Mouse (Mus musculus) intestine, embryonic 15.5 days (tissue): ENCODE data around the gene Dazap2. TPM values are rescaled to one million over a fixed set of nuclear protein-coding genes. Genes with fewer than 3 reads are reported as not detected.
A peak's percentile ranks its signal among the peaks of the same experiment; 100 is the strongest.

Experiments used
- ATAC-seq: fragments of 200-750 bp; cut with Nextera tagmentation; 2 replicates; pipeline ENCODE4 v1.8.0; 2017; ENCODE audit warnings: moderate TSS enrichment, moderate library complexity
- H3K27ac ChIP-seq: fragments of 300-500 bp; sonication (generic); 2 replicates; pipeline ENCODE4 v1.5.1; 2015; ENCODE audit warnings: mild to moderate bottlenecking, inconsistent platforms
- H3K27me3 ChIP-seq: fragments of 300-500 bp; sonication (generic); replicated peaks from 2 replicates; pipeline ENCODE4 v1.6.1; 2015; ENCODE audit warnings: inconsistent platforms
- H3K36me3 ChIP-seq: fragments of 300-500 bp; sonication (generic); 2 replicates; pipeline ENCODE4 v1.6.1; 2015; ENCODE audit warnings: inconsistent platforms
- H3K4me1 ChIP-seq: fragments of 300-500 bp; sonication (generic); replicated peaks from 2 replicates; pipeline ENCODE4 v1.6.1; 2015; ENCODE audit warnings: inconsistent platforms
- H3K4me2 ChIP-seq: fragments of 300-500 bp; sonication (generic); replicated peaks from 2 replicates; pipeline ENCODE4 v1.6.1; 2015; ENCODE audit warnings: mild to moderate bottlenecking, inconsistent platforms
- H3K4me3 ChIP-seq: fragments of 300-500 bp; sonication (generic); replicated peaks from 2 replicates; pipeline ENCODE4 v1.5.1; 2015; ENCODE audit warnings: inconsistent platforms
- H3K9ac ChIP-seq: fragments of 300-500 bp; sonication (generic); 2 replicates; pipeline ENCODE4 v1.6.1; 2015; ENCODE audit warnings: inconsistent platforms
- H3K9me3 ChIP-seq: fragments of 300-500 bp; sonication (generic); 2 replicates; pipeline ENCODE4 v1.6.1; 2016; ENCODE audit warnings: inconsistent platforms
- WGBS: fragments of 180-500 bp; shearing (Covaris S2); methylation state at CpG from one replicate; pipeline ENCODE4 v1.1.7; 2015; 5-methylcytosine and 5-hydroxymethylcytosine counted together
- polyA plus RNA-seq: library from polyadenylated mRNA; unstranded; fragments of >200 nt; fragmentation: Nextera tagmentation; extraction: Ambion mirVana; gene quantifications from 2 replicates; pipeline ENCODE4 v1.2.1, GENCODE M21; 2015

Dazap2 gene
- polyA plus RNA-seq, 1 experiment from 2014 or later: 263 TPM

DNA sequence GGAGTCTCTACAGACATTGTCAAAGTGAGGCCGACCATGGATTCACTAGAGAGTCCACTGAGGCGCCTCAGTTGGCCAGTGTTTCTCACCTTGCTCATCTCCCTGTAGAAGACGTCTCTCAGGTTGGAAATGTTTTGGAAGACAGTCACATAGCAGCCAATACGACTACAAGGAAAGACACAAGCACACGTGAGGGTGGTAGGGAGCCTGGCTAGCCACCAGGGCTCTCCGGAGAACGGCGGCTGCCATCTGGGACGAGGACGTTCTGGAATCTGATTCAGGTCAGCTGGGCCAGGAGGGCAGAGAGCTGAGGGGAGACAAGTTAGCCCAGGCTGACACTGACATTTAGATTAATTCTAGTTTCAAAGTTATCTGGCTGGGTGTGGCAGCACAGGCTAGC, 35.0 kb downstream of the Dazap2 start:
- no peak for ATAC-seq
- Histone ChIP-seq H3K4me1 (0 out of 2 replicates have a peak, but pooled peaks cover 2% of the 10 kb centered on the region), H3K9ac (no peak overlapping the region), H3K4me2 (no peak overlapping the region), H3K27ac (no peak overlapping the region), H3K27me3 (no peaks in the 10 kb centered on the region), H3K36me3 (no peaks in the 10 kb centered on the region), H3K4me3 (no peak overlapping the region), H3K9me3 (no peaks in the 10 kb centered on the region)
- 84% methylated on average over 10 of the region's 10 CpGs for WGBS

DNA sequence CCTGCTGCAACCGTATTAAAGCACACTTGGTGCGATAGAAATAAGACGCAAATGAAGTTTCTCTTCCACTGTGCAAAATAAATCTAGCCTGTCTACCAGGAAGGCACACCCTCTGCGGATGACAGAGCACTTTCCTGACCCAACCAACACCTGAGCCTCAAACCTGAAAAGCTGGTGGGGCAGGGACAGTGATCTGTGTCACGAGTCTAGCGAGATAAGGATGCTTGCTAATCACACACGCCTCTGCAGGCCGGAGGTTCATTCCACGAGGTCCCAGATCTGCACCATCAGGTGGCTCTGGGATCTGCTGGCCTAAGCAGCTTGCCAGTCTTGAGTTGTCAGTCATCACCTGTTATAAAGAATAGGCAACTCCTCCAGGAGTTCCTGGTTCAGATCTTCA, 36.5 kb downstream of the Dazap2 start:
- Histone ChIP-seq H3K4me1 (0 out of 2 replicates have a peak, but pooled peaks cover 2% of the 10 kb centered on the region), H3K4me3 (no peak overlapping the region), H3K27ac (peak overlapping the region; percentile 17; the same call in 1 of the 2 replicates), H3K36me3 (no peaks in the 10 kb centered on the region), H3K9me3 (no peaks in the 10 kb centered on the region), H3K4me2 (peak overlapping the region; percentile 20; the same call in 1 of the 2 replicates), H3K9ac (no peak overlapping the region), H3K27me3 (no peaks in the 10 kb centered on the region)
- 55% methylated on average over 9 of the region's 9 CpGs for WGBS
- ATAC-seq: peak; percentile 92

DNA sequence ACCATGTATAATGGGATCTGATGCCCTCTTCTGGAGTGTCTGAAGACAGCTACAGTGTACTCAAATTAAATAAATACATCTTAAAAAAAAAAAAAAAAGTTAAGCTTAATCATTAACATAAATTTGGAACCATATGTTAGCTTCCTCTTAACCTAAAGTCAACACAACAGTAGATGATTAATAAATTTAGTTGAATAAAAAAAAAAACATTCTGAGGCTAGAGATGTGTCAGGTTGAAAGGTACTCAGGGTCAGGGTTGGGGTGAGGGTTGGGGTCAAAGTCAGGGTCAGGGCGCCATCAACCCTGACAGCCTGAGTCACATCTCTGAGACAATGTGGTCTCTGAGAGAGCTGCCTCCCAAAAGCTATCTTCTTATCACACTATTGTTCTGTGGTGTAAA, 39.1 kb downstream of the Dazap2 start:
- no peaks in the 10 kb centered on the region for H3K9me3 ChIP-seq
- ATAC-seq: no peak
- H3K4me2 ChIP-seq: no peak overlapping the region
- 84% methylated on average over 1 of the region's 1 CpGs for WGBS
- H3K27ac ChIP-seq: no peak overlapping the region
- H3K27me3 ChIP-seq: no peaks in the 10 kb centered on the region
- no peak overlapping the region for H3K4me3 ChIP-seq
- no peaks in the 10 kb centered on the region for H3K36me3 ChIP-seq
- H3K9ac ChIP-seq: no peak overlapping the region
- H3K4me1 ChIP-seq: 0 out of 2 replicates have a peak, but pooled peaks cover 2% of the 10 kb centered on the region

DNA sequence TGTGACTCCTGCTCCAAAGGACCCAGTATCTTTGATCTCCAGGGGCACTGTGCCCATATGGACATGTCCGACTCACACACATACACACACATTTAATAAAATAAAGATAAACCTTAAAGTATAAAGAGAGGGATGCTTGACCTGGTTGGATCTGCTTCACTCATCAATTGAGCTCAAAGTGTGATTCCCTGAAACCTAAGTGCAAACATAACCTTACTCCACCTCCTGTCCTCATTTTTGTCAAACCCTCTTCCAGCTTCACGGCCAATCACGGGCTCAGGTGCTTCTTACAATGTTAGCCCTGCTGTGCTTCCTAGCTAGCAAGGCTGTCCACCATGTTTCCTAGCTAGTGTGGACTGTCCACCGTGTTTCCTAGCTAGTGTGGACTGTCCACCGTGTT, 40.1 kb downstream of the Dazap2 start:
- WGBS: 81% methylated on average over 5 of the region's 5 CpGs
- Histone ChIP-seq H3K4me1 (0 out of 2 replicates have a peak, but pooled peaks cover 2% of the 10 kb centered on the region), H3K9ac (no peak overlapping the region), H3K27ac (no peak overlapping the region), H3K27me3 (no peaks in the 10 kb centered on the region), H3K36me3 (no peaks in the 10 kb centered on the region), H3K4me3 (no peak overlapping the region), H3K9me3 (no peaks in the 10 kb centered on the region), H3K4me2 (no peak overlapping the region)
- ATAC-seq: no peak

DNA sequence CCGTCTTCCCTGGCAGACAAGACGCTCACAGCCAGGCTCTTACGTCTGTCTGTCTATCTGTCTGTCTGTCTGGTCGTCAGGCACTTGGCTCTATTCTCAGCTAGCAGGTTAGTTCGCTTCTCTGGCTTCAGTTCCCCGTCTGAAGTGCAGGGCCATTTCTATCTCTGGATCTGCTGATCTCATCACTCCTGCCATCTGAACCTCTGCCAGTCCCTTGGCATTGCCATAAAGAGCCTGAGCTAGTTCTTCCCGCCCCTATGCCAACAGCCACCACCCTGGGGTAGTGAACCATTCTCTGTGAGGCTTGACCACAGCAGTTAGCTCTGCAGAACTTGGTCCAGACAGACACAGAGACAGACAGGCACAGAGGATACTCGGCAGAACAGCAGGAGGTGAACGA, 45.2 kb downstream of the Dazap2 start:
- WGBS: 87% methylated on average over 9 of the region's 9 CpGs

DNA sequence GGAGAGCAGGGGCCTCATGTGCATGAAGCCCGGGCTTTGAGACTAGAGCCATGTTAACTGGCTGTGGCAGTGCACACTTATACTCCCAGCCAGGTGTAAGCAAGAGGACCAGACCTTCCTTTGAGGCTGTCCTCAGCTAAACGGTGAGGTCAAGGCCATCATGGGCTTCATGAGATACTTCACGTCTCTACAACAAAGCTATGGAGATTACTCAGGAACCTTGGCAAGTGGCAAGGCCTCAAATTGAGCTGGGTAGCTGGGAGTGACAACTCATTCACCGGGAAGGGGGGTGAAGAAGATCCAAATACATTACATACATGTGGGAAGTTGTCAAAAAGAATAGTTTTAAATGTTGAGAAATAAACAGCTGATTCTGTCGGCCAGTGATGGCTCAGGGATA, 45.7 kb downstream of the Dazap2 start:
- 86% methylated on average over 5 of the region's 5 CpGs for WGBS
- Histone ChIP-seq H3K27ac (no peak overlapping the region), H3K4me1 (peaks cover 11% of the 10 kb centered on the region; the same call in 1 of the 2 replicates), H3K27me3 (no peaks in the 10 kb centered on the region), H3K4me3 (no peak overlapping the region), H3K9me3 (no peaks in the 10 kb centered on the region), H3K9ac (no peak overlapping the region), H3K4me2 (no peak overlapping the region), H3K36me3 (no peaks in the 10 kb centered on the region)
- no peak for ATAC-seq

More for the DNA sequence above, 45.2 kb downstream of the Dazap2 start:
- Histone ChIP-seq H3K4me1 (peaks cover 6% of the 10 kb centered on the region; the same call in 1 of the 2 replicates), H3K4me3 (no peak overlapping the region), H3K9ac (no peak overlapping the region), H3K27ac (no peak overlapping the region), H3K9me3 (no peaks in the 10 kb centered on the region), H3K4me2 (no peak overlapping the region), H3K36me3 (no peaks in the 10 kb centered on the region), H3K27me3 (no peaks in the 10 kb centered on the region)
- no peak for ATAC-seq

DNA sequence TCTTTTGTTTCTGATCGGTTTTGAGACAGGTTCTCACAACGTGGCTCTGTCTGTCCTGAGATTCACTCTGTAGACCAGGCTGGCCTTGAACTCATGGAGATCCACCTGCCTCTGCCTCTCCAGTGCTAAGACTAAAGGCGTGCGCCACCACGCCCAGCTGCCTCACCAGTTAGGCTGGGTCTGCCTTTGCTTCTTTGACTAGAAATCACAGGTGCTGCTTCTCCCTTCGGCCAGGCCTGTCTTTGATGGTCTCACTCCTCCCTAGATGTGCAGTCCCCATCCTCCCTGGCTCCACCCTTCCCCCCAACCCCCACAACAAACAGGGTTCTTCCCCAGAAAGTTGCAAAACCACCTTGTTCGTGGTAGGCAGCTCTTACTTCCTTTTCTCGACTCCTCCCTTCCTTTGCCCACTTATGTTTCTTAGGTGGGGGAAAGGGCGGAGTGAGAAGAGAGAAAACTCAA, 49.7 kb downstream of the Dazap2 start:
- Histone ChIP-seq H3K4me3 (no peak overlapping the region), H3K36me3 (no peaks in the 10 kb centered on the region), H3K27me3 (no peaks in the 10 kb centered on the region), H3K9ac (no peak overlapping the region), H3K9me3 (no peaks in the 10 kb centered on the region), H3K27ac (no peak overlapping the region), H3K4me2 (no peak overlapping the region), H3K4me1 (peaks cover 22% of the 10 kb centered on the region; the same call in 1 of the 2 replicates)
- WGBS: 70% methylated on average over 9 of the region's 9 CpGs
- ATAC-seq: no peak

DNA sequence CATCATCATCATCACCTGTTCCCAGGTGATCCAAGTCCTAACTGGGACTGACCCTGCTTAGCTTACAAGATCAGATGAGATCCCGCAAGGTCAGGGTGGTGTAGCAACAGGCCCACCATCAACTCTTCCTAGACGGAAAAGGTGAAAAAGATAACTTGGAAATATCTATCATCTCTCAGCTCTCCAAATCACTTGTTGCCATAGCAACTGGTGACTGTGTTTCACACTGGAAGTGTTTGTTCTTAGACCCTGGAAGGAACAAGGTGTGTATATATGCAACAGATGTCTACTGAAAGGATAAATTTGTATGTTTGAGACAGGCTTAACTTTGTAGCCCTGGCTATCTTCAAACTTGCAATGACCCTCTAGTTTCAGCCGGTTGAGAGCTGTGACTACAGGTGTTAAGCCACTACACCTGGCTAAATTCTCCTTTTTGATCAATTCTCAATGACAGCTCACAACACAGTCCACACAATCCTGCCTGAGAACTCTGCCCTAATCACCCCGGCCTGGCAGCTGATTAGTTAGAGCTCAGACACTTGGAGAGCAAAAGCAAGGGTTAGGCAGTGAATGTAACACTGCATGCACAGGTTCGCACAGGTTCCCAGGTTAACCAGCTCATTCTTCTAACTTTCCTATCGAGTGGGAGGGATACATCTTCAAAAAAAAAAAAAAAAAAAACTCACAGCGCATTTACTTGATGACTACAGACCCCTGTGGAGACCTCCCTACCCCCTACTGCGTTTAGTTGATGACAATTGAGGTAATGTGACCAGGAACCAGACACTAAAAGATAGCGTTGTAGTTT, 50.5 kb downstream of the Dazap2 start:
- Histone ChIP-seq H3K27ac (peak overlapping the region; percentile 84), H3K9ac (no peak overlapping the region)

DNA sequence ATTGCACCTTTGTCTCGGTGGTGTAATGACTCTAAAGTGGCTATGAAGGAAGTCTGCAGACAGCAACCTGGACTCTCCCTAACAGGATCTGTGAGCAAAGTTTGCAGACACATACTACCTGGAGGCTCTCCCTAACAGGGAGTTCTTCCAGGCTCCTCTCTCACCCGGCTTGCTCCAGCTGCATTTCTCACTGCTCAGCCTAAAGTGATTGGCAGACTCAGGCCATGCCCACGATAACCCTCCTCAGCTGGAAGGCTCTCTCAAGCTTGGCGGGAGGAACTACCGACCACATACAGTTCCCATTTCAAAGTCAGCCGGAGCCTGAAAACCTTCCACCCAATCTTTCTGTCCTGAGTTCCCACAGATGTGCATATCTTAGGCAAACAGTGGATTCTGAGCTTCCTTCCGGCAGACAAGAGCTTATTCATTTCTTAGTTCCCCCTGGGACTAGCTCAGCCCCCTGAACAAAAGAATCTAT, 51.1 kb downstream of the Dazap2 start:
- ATAC-seq: peak; percentile 57
- H3K4me3 ChIP-seq: no peak overlapping the region
- WGBS: 3% methylated on average over 7 of the region's 7 CpGs
- no peaks in the 10 kb centered on the region for H3K27me3 ChIP-seq
- H3K4me1 ChIP-seq: peaks cover 22% of the 10 kb centered on the region; the same call in 1 of the 2 replicates
- H3K4me2 ChIP-seq: peak overlapping the region; percentile 35
- H3K9ac ChIP-seq: no peak overlapping the region; the same call in 1 of the 2 replicates
- H3K9me3 ChIP-seq: no peaks in the 10 kb centered on the region
- no peaks in the 10 kb centered on the region for H3K36me3 ChIP-seq
- H3K27ac ChIP-seq: peak overlapping the region; percentile 84

More for the DNA sequence above, 50.5 kb downstream of the Dazap2 start:
- 27% methylated on average over 9 of the region's 9 CpGs for WGBS
- peak; percentile 36 for ATAC-seq
- Histone ChIP-seq H3K4me1 (peaks cover 22% of the 10 kb centered on the region; the same call in 1 of the 2 replicates), H3K9me3 (no peaks in the 10 kb centered on the region), H3K4me2 (peak overlapping the region; percentile 35; the same call in 1 of the 2 replicates), H3K4me3 (no peak overlapping the region), H3K27me3 (no peaks in the 10 kb centered on the region), H3K36me3 (no peaks in the 10 kb centered on the region)

DNA sequence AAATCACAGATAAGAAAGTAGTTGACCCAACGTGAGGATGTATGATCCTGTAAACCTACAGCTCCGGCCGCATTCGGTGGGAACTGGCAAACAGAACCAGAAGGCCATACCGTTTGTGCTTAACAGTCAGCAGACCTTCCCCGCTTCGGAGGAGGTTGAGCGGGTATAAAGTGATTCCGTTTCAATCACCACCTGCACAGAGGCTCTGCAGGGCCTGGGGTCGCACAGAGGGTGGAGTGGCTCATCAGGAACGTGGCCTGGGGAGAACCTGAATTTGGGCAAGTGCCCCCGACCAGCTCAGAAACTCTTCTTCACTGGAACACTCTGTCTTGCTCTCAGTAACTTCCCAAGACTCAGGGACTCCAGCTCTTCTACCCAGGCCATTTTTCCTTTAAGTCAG, 51.7 kb downstream of the Dazap2 start:
- Histone ChIP-seq H3K4me3 (no peak overlapping the region), H3K9me3 (no peaks in the 10 kb centered on the region), H3K27ac (peak overlapping the region; percentile 84), H3K4me1 (peaks cover 22% of the 10 kb centered on the region; the same call in 1 of the 2 replicates), H3K36me3 (no peaks in the 10 kb centered on the region), H3K9ac (no peak overlapping the region), H3K4me2 (peak overlapping the region; percentile 35; the same call in 1 of the 2 replicates), H3K27me3 (no peaks in the 10 kb centered on the region)
- no peak for ATAC-seq
- 23% methylated on average over 12 of the region's 12 CpGs for WGBS

DNA sequence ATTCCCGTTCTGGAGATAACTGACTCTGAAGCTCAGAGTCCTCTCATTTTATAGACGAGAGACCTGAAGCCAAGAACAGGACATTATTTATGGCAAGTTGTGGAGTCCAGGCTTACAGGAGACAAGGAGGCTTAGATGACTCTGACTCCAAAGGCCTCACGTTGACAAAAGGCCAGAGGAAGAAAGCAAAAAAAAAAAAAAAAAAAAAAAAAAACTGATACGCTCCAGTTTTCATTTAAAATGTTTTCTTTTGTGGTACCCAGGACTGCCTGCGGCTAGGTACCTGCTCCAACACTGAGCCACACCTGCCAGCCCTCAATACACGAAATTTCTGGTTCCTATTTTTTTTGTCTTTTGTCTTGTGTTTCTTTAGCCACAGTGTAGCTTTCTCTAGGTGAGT, 52.3 kb downstream of the Dazap2 start:
- ATAC-seq: no peak; the same call in 1 of the 2 replicates

DNA sequence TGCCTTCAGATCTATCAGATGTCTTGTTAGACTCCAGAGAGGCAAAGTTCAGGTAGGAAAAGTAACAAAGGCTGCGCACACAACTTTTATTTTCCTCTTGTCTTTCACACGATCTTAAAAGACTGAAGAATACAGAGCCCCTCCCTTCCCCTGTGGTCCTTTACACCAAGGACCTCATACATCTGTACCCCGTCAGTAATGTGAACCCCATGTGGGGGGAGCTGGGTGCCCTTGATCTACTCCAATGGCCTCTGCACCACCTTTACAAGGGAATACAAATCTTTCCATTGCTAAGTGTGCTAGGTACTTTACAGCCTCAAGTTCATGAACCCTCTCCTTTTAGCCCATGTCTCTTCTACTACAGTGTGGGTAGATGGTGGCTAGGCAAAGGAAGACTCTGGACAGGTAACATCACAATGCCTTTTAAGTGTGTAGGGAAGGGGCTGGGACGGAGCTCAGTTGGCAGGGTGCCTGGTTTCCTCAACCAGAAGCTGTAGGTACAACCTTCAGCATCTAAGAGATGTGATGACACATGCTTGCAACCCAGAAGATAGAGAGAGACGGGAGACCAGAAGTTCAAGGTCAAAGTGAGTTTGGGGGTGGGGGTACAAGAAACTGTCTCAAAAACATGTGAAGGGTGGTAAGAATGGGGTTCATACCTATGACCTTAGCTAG, 52.9 kb downstream of the Dazap2 start:
- Histone ChIP-seq H3K27me3 (no peaks in the 10 kb centered on the region), H3K9ac (no peak overlapping the region), H3K9me3 (no peaks in the 10 kb centered on the region), H3K27ac (no peak overlapping the region), H3K36me3 (no peaks in the 10 kb centered on the region), H3K4me2 (no peak overlapping the region), H3K4me3 (0 out of 2 replicates have a peak overlapping the region, but pooled peaks have one; percentile 11), H3K4me1 (peaks cover 22% of the 10 kb centered on the region; the same call in 1 of the 2 replicates)
- no peak for ATAC-seq
- WGBS: 69% methylated on average over 5 of the region's 5 CpGs

More for the DNA sequence above, 52.3 kb downstream of the Dazap2 start:
- WGBS: 54% methylated on average over 6 of the region's 6 CpGs
- Histone ChIP-seq H3K36me3 (no peaks in the 10 kb centered on the region), H3K27me3 (no peaks in the 10 kb centered on the region), H3K4me2 (no peak overlapping the region), H3K4me1 (peaks cover 22% of the 10 kb centered on the region; the same call in 1 of the 2 replicates), H3K9ac (no peak overlapping the region), H3K4me3 (no peak overlapping the region), H3K9me3 (no peaks in the 10 kb centered on the region), H3K27ac (0 out of 2 replicates have a peak overlapping the region, but pooled peaks have one; percentile 84)
